Mouse (Mus musculus): ENCODE results near the gene Mmp15. TPM values are rescaled to one million over a fixed set of nuclear protein-coding genes. Genes with fewer than 3 reads are reported as not detected.
"Not testable (repeated sequence)": the region's sequence is repeated elsewhere in the genome, so short reads cannot be mapped to it uniquely, and the experiment has no call there.

Gene Mmp15
- polyA plus RNA-seq, 1 experiment from 2014 or later, result 24.6 TPM

- DNase-seq (ENCODE audit: low spot score) (no peak), ATAC-seq (ENCODE audit: low FRiP score) (no peak)
- Histone ChIP-seq H3K9me3 (ENCODE audit: control insufficient read depth, low read length) (no peaks in the 10 kb centered on the region), H3K27ac (no peak overlapping the region), H3K27me3 (ENCODE audit: control insufficient read depth, insufficient read depth, low read length) (no peaks in the 10 kb centered on the region), H3K4me3 (replicated peaks; ENCODE audit: low read length) (no peak overlapping the region), H3K4me1 (replicated peaks; ENCODE audit: control insufficient read depth, insufficient read depth, low read length) (no peaks in the 10 kb centered on the region), H3K4me2 (replicated peaks) (no peak overlapping the region), H3K36me3 (replicated peaks; ENCODE audit: control insufficient read depth, insufficient read depth) (peaks cover 66% of the 10 kb centered on the region), H3K9ac (no peak overlapping the region)
- 60% methylated on average over 20 of the region's 20 CpGs for WGBS
Measured at GRCm38 (mm10) chr8:95369581-95370326, 17.7 kb downstream of the Mmp15 start.

- no peak overlapping the region for H3K27ac ChIP-seq
- 90% methylated on average over 12 of the region's 12 CpGs for WGBS
- ATAC-seq (ENCODE audit: low FRiP score), result no peak
Measured at GRCm38 (mm10) chr8:95373389-95374002, 21.4 kb downstream of the Mmp15 start.

GRCm38 (mm10) chr8:95374429-95374828 lies 22.4 kb downstream of the Mmp15 start:
- Histone ChIP-seq H3K4me2 (replicated peaks) (no peak overlapping the region), H3K9me3 (ENCODE audit: control insufficient read depth, low read length) (no peaks in the 10 kb centered on the region), H3K36me3 (replicated peaks; ENCODE audit: control insufficient read depth, insufficient read depth) (peaks cover 37% of the 10 kb centered on the region), H3K27ac (no peak overlapping the region), H3K27me3 (ENCODE audit: control insufficient read depth, insufficient read depth, low read length) (no peaks in the 10 kb centered on the region), H3K4me1 (replicated peaks; ENCODE audit: control insufficient read depth, insufficient read depth, low read length) (no peaks in the 10 kb centered on the region), H3K9ac (no peak overlapping the region), H3K4me3 (replicated peaks; ENCODE audit: low read length) (no peak overlapping the region)
- WGBS, result 86% methylated on average over 3 of the region's 3 CpGs
- ATAC-seq (ENCODE audit: low FRiP score), result no peak
- no peak for DNase-seq (ENCODE audit: low spot score)

More at GRCm38 (mm10) chr8:95373389-95374002, 21.4 kb downstream of the Mmp15 start:
- H3K4me3 ChIP-seq (replicated peaks; ENCODE audit: low read length), result no peak overlapping the region
- DNase-seq (ENCODE audit: low spot score), result no peak
- H3K27me3 ChIP-seq (ENCODE audit: control insufficient read depth, insufficient read depth, low read length), result no peaks in the 10 kb centered on the region
- no peaks in the 10 kb centered on the region for H3K9me3 ChIP-seq (ENCODE audit: control insufficient read depth, low read length)
- H3K4me2 ChIP-seq (replicated peaks), result no peak overlapping the region
- no peak overlapping the region for H3K9ac ChIP-seq
- peaks cover 45% of the 10 kb centered on the region for H3K36me3 ChIP-seq (replicated peaks; ENCODE audit: control insufficient read depth, insufficient read depth)
- H3K4me1 ChIP-seq (replicated peaks; ENCODE audit: control insufficient read depth, insufficient read depth, low read length), result no peaks in the 10 kb centered on the region

GRCm38 (mm10) chr8:95375374-95375930 lies 23.4 kb downstream of the Mmp15 start:
- Histone ChIP-seq H3K4me3 (replicated peaks; ENCODE audit: low read length) (no peak overlapping the region), H3K9me3 (ENCODE audit: control insufficient read depth, low read length) (no peaks in the 10 kb centered on the region), H3K9ac (no peak overlapping the region), H3K27me3 (ENCODE audit: control insufficient read depth, insufficient read depth, low read length) (no peaks in the 10 kb centered on the region), H3K4me1 (replicated peaks; ENCODE audit: control insufficient read depth, insufficient read depth, low read length) (no peaks in the 10 kb centered on the region), H3K4me2 (replicated peaks) (no peak overlapping the region), H3K27ac (no peak overlapping the region), H3K36me3 (replicated peaks; ENCODE audit: control insufficient read depth, insufficient read depth) (peaks cover 28% of the 10 kb centered on the region)
- DNase-seq (ENCODE audit: low spot score), result no peak
- no peak for ATAC-seq (ENCODE audit: low FRiP score)
- WGBS, result 81% methylated on average over 7 of the region's 7 CpGs

- no peaks in the 10 kb centered on the region for H3K27me3 ChIP-seq (ENCODE audit: control insufficient read depth, insufficient read depth, low read length)
- H3K27ac ChIP-seq, result no peak overlapping the region
- no peaks in the 10 kb centered on the region for H3K9me3 ChIP-seq (ENCODE audit: control insufficient read depth, low read length)
- DNase-seq (ENCODE audit: low spot score) (no peak), ATAC-seq (ENCODE audit: low FRiP score) (no peak)
- no peak overlapping the region for H3K4me3 ChIP-seq (replicated peaks; ENCODE audit: low read length)
- peaks cover 18% of the 10 kb centered on the region for H3K36me3 ChIP-seq (replicated peaks; ENCODE audit: control insufficient read depth, insufficient read depth)
- H3K4me2 ChIP-seq (replicated peaks), result no peak overlapping the region
- no peak overlapping the region for H3K9ac ChIP-seq
- H3K4me1 ChIP-seq (replicated peaks; ENCODE audit: control insufficient read depth, insufficient read depth, low read length), result no peaks in the 10 kb centered on the region
- 85% methylated on average over 12 of the region's 12 CpGs for WGBS
Measured at GRCm38 (mm10) chr8:95376309-95376999, 24.4 kb downstream of the Mmp15 start.

- Histone ChIP-seq H3K27me3 (ENCODE audit: control insufficient read depth, insufficient read depth, low read length) (no peaks in the 10 kb centered on the region), H3K36me3 (replicated peaks; ENCODE audit: control insufficient read depth, insufficient read depth) (peaks cover 12% of the 10 kb centered on the region), H3K9ac (no peak overlapping the region), H3K4me1 (replicated peaks; ENCODE audit: control insufficient read depth, insufficient read depth, low read length) (no peaks in the 10 kb centered on the region), H3K27ac (no peak overlapping the region), H3K4me2 (replicated peaks) (no peak overlapping the region), H3K4me3 (replicated peaks; ENCODE audit: low read length) (no peak overlapping the region), H3K9me3 (ENCODE audit: control insufficient read depth, low read length) (no peaks in the 10 kb centered on the region)
- ATAC-seq (ENCODE audit: low FRiP score) (no peak), DNase-seq (ENCODE audit: low spot score) (no peak)
- WGBS, result 86% methylated on average over 4 of the region's 4 CpGs
Measured at GRCm38 (mm10) chr8:95377101-95377500, 25.0 kb downstream of the Mmp15 start.

GRCm38 (mm10) chr8:95377863-95378291 lies 25.8 kb downstream of the Mmp15 start:
- ATAC-seq (ENCODE audit: low FRiP score), result no peak
- WGBS, result 54% methylated on average over 7 of the region's 7 CpGs
- Histone ChIP-seq H3K4me1 (replicated peaks; ENCODE audit: control insufficient read depth, insufficient read depth, low read length) (no peaks in the 10 kb centered on the region), H3K9me3 (ENCODE audit: control insufficient read depth, low read length) (no peaks in the 10 kb centered on the region), H3K27me3 (ENCODE audit: control insufficient read depth, insufficient read depth, low read length) (no peaks in the 10 kb centered on the region), H3K9ac (no peak overlapping the region), H3K4me2 (replicated peaks) (no peak overlapping the region), H3K27ac (no peak overlapping the region), H3K4me3 (replicated peaks; ENCODE audit: low read length) (no peak overlapping the region), H3K36me3 (replicated peaks; ENCODE audit: control insufficient read depth, insufficient read depth) (peaks cover 5% of the 10 kb centered on the region; the same call in 1 of the 2 replicates)
- DNase-seq (ENCODE audit: low spot score), result no peak

GRCm38 (mm10) chr8:95378928-95379327 lies 26.9 kb downstream of the Mmp15 start:
- DNase-seq (ENCODE audit: low spot score); H3K4me2 ChIP-seq (replicated peaks); H3K4me3 ChIP-seq (replicated peaks; ENCODE audit: low read length); ATAC-seq (ENCODE audit: low FRiP score); H3K27me3 ChIP-seq (ENCODE audit: control insufficient read depth, insufficient read depth, low read length); H3K27ac ChIP-seq; H3K4me1 ChIP-seq (replicated peaks; ENCODE audit: control insufficient read depth, insufficient read depth, low read length); H3K36me3 ChIP-seq (replicated peaks; ENCODE audit: control insufficient read depth, insufficient read depth); H3K9ac ChIP-seq; H3K9me3 ChIP-seq (ENCODE audit: control insufficient read depth, low read length): not testable (repeated sequence)
- 95% methylated on average over 11 of the region's 11 CpGs for WGBS

GRCm38 (mm10) chr8:95380953-95381352 lies 28.9 kb downstream of the Mmp15 start:
- ATAC-seq (ENCODE audit: low FRiP score), result no peak
- H3K9me3 ChIP-seq (ENCODE audit: control insufficient read depth, low read length), result no peaks in the 10 kb centered on the region
- H3K4me1 ChIP-seq (replicated peaks; ENCODE audit: control insufficient read depth, insufficient read depth, low read length), result no peaks in the 10 kb centered on the region
- no peak overlapping the region for H3K27ac ChIP-seq
- no peak for DNase-seq (ENCODE audit: low spot score)
- no peak overlapping the region for H3K4me2 ChIP-seq (replicated peaks)
- H3K27me3 ChIP-seq (ENCODE audit: control insufficient read depth, insufficient read depth, low read length), result no peaks in the 10 kb centered on the region
- H3K9ac ChIP-seq, result no peak overlapping the region
- H3K4me3 ChIP-seq (replicated peaks; ENCODE audit: low read length), result no peak overlapping the region
- no peaks in the 10 kb centered on the region for H3K36me3 ChIP-seq (replicated peaks; ENCODE audit: control insufficient read depth, insufficient read depth)

Data from hindbrain, embryonic 14.5 days (tissue).